Mouse (Mus musculus): ENCODE data around the gene Ptprt.

GRCm38 (mm10) chr2:161557874-161558273 lies 1103.1 kb downstream of the Ptprt start:
- TF ChIP-seq CTCF (conservative IDR thresholded peaks at IDR 0.05; ENCODE audit: insufficient read depth, insufficient read length, low read depth, low read length) (no peak), POLR2A (IDR thresholded peaks at IDR 0.05; ENCODE audit: low read depth, low read length) (no peak)

Measured in kidney, adult 2 months (tissue).